Mouse (Mus musculus) stomach, embryonic 14.5 days (tissue): ENCODE measurements around the gene Slc25a25. TPM values are rescaled to one million over a fixed set of nuclear protein-coding genes. Genes with fewer than 3 reads are reported as not detected.
A peak's percentile ranks its signal among the peaks of the same experiment; 100 is the strongest.

ENCODE experiments used
- ATAC-seq: fragments of 200-750 bp; cut with Nextera tagmentation; 2 replicates; pipeline ENCODE4 v1.8.0; 2017; ENCODE audit warnings: low read depth, moderate TSS enrichment; ENCODE audit not compliant: insufficient number of reproducible peaks, insufficient read depth, low FRiP score
- H3K27ac ChIP-seq: fragments of 300-500 bp; sonication (generic); 2 replicates; pipeline ENCODE4 v1.5.1; 2014; ENCODE audit warnings: mild to moderate bottlenecking, low read length, moderate library complexity, mixed read lengths
- H3K27me3 ChIP-seq: fragments of 300-500 bp; sonication (generic); 2 replicates; pipeline ENCODE4 v1.6.1; 2014; ENCODE audit warnings: low read length, control low read depth, mixed read lengths; ENCODE audit not compliant: control insufficient read depth, insufficient read depth
- H3K36me3 ChIP-seq: fragments of 300-500 bp; sonication (generic); 2 replicates; pipeline ENCODE4 v1.6.1; 2014; ENCODE audit warnings: mild to moderate bottlenecking, control low read depth, low read length, moderate library complexity, mixed read lengths; ENCODE audit not compliant: control insufficient read depth, insufficient read depth
- H3K4me1 ChIP-seq: fragments of 300-500 bp; sonication (generic); 2 replicates; pipeline ENCODE4 v1.6.1; 2014; ENCODE audit warnings: low read length, control low read depth, mixed read lengths; ENCODE audit not compliant: control insufficient read depth, insufficient read depth
- H3K4me2 ChIP-seq: fragments of 300-500 bp; sonication (generic); replicated peaks from 2 replicates; pipeline ENCODE4 v1.6.1; 2014; ENCODE audit warnings: low read depth, low read length, control low read depth
- H3K4me3 ChIP-seq: fragments of 300-500 bp; sonication (generic); 2 replicates; pipeline ENCODE4 v1.5.1; 2014; ENCODE audit warnings: low read depth, low read length, control low read depth
- H3K9ac ChIP-seq: fragments of 300-500 bp; sonication (generic); replicated peaks from 2 replicates; pipeline ENCODE4 v1.6.1; 2014; ENCODE audit warnings: low read depth, mild to moderate bottlenecking, control low read depth, low read length, moderate library complexity, mixed read lengths
- H3K9me3 ChIP-seq: fragments of 300-500 bp; sonication (generic); 2 replicates; pipeline ENCODE4 v1.6.1; 2016; ENCODE audit warnings: low read depth, low read length, control low read depth; ENCODE audit not compliant: control insufficient read depth
- WGBS: fragments of 180-500 bp; shearing (Covaris S2); extraction: QIAGEN DNeasy Blood & Tissue Kit; methylation state at CpG from one replicate; pipeline ENCODE4 v1.1.7; 2014; 5-methylcytosine and 5-hydroxymethylcytosine counted together
- polyA plus RNA-seq: library from polyadenylated mRNA; unstranded; fragments of >200 nt; fragmentation: Nextera tagmentation; extraction: Ambion mirVana; gene quantifications from 2 replicates; pipeline ENCODE4 v1.2.1, GENCODE M21; 2014

The Slc25a25 gene
- polyA plus RNA-seq, 1 experiment from 2014 or later = 13.7 TPM

DNA sequence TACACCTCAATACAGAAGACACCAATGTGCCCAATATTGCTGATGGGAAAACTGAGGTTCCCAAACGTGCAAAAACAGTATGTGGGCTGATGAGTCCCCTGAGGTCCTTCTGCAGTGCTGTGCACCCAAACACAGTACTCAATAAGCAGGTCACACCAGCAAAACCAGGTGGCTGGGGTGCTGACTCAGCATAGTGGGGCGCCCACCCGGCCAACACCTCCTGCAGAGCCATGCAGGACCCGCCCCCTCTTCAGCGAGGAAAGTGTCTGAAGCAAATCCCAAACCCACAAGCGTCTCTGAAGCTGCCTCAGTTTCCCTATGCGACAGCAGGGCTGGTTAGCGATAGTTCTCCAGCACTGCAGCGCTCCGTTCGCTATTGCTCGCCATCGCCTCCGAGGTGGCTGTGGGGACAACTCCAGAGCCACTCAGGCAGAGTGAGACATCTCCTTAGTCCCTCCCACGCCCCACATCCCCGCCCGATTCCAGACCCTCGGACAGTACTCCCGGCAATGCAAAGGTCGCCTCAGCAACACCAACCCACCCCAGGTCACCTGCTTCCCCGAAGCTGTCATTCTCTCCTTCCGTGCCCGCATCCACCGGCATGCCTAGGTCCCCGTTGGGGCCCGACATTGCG is 70.0 kb downstream of the Slc25a25 start:
- ATAC-seq = peak; percentile 38; the same call in 1 of the 2 replicates
- Histone ChIP-seq H3K9ac (peak overlapping the region; percentile 42; the same call in 1 of the 2 replicates), H3K4me2 (peak overlapping the region; percentile 98), H3K27ac (no peak overlapping the region), H3K4me3 (peak overlapping the region; percentile 69), H3K36me3 (peaks cover 23% of the 10 kb centered on the region), H3K4me1 (peaks cover 4% of the 10 kb centered on the region; the same call in 1 of the 2 replicates), H3K27me3 (no peaks in the 10 kb centered on the region), H3K9me3 (no peaks in the 10 kb centered on the region)
- WGBS = under 1% methylated on average over 27 of the region's 27 CpGs

DNA sequence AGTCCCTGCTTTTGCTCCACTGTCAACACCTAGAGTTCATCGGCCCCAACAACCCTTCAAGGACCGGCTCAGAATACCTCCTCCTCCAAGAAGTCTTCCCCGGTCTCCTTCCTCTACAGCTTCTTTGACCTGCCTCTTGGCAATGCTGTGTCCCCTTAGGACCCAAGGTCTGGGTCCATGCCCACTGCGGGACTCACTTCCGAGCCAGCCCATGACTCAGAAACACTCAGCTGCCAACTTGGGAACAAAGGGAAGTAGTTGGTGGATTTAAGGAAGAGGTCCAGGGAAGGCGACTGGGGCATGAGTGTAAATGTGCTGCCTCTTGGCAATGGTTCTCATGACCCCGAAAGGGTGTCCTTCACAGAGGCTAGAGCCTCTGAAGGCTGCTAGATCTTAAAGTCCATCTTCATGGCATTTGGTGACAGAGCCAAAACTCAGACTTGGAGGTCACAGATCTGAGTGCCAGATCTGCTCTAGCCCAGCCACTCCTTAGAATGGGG is 71.2 kb downstream of the Slc25a25 start:
- Histone ChIP-seq H3K4me1 (peaks cover 4% of the 10 kb centered on the region; the same call in 1 of the 2 replicates), H3K9me3 (no peaks in the 10 kb centered on the region), H3K4me2 (no peak overlapping the region), H3K27ac (no peak overlapping the region), H3K4me3 (no peak overlapping the region), H3K9ac (no peak overlapping the region), H3K27me3 (no peaks in the 10 kb centered on the region), H3K36me3 (peaks cover 34% of the 10 kb centered on the region)
- no peak for ATAC-seq
- 89% methylated on average over 7 of the region's 7 CpGs for WGBS

DNA sequence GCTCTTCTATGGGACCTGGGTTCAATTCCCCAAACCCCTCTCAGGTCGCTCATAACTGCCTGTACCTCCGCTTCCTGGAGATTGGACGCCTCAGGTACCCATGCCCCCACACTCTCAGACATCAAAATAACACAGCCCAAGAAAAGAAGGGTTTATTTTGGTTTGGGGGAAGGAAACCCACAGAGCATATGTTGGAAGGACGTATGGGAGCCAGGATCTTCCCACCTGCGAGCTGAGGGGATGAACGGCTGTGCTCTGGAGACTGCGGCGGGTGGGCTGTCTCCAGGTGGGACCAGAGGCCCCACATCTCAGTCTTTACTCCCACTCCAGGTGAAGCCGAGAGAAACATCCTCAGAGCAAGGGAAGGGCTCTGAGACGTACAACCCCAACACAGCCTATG is 74.3 kb downstream of the Slc25a25 start:
- no peaks in the 10 kb centered on the region for H3K9me3 ChIP-seq
- H3K36me3 ChIP-seq = peaks cover 49% of the 10 kb centered on the region
- no peaks in the 10 kb centered on the region for H3K27me3 ChIP-seq
- ATAC-seq = no peak
- H3K4me1 ChIP-seq = peaks cover 4% of the 10 kb centered on the region; the same call in 1 of the 2 replicates
- no peak overlapping the region for H3K4me3 ChIP-seq
- WGBS = 95% methylated on average over 10 of the region's 10 CpGs
- H3K27ac ChIP-seq = no peak overlapping the region
- H3K4me2 ChIP-seq = no peak overlapping the region
- no peak overlapping the region for H3K9ac ChIP-seq

DNA sequence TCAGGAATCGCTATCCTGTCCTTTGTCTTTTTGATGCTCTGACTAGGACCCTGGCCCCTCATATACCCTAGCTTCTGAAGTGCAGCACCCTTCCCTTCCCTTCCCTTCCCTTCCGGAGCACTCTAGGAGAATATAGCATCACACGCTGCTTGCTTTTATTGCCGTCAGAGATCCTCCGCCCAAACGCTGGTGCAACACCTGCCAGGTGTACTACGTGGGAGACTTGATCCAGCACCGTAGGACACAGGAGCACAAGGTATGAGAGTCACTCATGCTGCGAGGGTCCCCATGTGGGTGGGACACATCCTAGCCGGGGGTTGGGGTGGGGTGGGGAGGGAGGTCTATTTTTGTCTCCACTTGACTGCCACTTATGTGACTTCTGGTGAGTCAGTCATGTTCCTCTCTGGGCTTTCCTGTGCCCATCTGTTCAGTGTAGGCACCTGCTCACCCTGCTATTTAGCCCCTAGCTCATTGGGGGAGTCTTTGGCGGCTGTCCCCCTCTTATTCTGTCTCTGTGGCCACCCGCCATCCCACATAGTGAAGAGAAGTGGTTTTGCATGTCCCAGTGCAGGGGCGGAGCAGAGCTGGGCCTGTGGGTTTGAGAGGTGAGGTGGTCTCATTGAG is 75.8 kb downstream of the Slc25a25 start:
- H3K4me1 ChIP-seq = no peaks in the 10 kb centered on the region
- H3K36me3 ChIP-seq = peaks cover 62% of the 10 kb centered on the region

DNA sequence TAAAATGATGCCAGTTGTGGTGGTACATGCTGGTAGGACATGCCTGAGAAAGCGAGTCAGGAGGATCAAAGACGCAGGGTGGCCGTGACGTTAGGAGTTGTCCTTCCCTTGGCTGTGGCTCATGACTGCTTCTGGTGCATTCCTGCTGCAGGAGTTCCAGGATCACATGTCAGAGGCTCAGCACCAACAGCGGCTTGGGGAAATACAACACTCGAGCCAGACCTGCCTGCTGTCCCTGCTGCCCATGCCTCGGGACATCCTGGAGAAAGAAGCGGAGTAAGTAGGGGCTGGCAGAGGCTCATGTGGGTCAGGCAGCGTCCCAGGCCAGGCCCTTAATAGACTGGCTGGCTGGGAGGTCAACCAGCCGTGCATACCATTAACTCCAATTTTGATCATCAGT is 77.1 kb downstream of the Slc25a25 start:
- H3K36me3 ChIP-seq = peaks cover 74% of the 10 kb centered on the region
- H3K4me1 ChIP-seq = no peaks in the 10 kb centered on the region
- WGBS = 91% methylated on average over 10 of the region's 10 CpGs

More for the DNA sequence above, 75.8 kb downstream of the Slc25a25 start:
- Histone ChIP-seq H3K9ac (no peak overlapping the region), H3K27ac (no peak overlapping the region), H3K4me3 (no peak overlapping the region), H3K27me3 (no peaks in the 10 kb centered on the region), H3K9me3 (no peaks in the 10 kb centered on the region), H3K4me2 (no peak overlapping the region)
- 91% methylated on average over 13 of the region's 13 CpGs for WGBS
- no peak for ATAC-seq

DNA sequence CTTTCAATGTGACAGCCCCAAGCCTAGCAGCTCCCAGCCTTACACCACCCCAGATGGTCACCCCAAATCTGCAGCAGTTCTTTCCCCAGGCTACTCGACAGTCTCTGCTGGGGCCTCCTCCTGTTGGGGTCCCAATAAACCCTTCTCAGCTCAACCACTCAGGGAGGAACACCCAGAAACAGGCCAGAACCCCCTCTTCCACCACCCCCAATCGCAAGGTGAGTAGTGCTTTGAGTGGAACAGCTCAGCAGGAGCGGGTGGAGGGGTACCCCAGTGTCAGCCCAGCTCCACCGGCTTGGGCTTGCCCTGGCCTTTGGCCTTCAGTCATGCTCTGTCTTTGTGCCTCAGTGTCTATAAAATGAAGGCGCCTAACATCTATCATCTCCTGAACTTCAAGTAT is 83.9 kb downstream of the Slc25a25 start:
- Histone ChIP-seq H3K4me1 (peaks cover 8% of the 10 kb centered on the region; the same call in 1 of the 2 replicates), H3K9ac (no peak overlapping the region), H3K36me3 (peaks cover 50% of the 10 kb centered on the region), H3K4me3 (no peak overlapping the region), H3K27me3 (no peaks in the 10 kb centered on the region), H3K4me2 (no peak overlapping the region), H3K27ac (no peak overlapping the region), H3K9me3 (no peaks in the 10 kb centered on the region)
- no peak for ATAC-seq
- 94% methylated on average over 5 of the region's 5 CpGs for WGBS

More for the DNA sequence above, 77.1 kb downstream of the Slc25a25 start:
- Histone ChIP-seq H3K4me2 (no peak overlapping the region), H3K9ac (no peak overlapping the region), H3K27ac (no peak overlapping the region), H3K27me3 (no peaks in the 10 kb centered on the region), H3K4me3 (no peak overlapping the region), H3K9me3 (no peaks in the 10 kb centered on the region)
- no peak for ATAC-seq

Other genes starting within 250 kb of the Slc25a25 start
- 28.2 TPM in 2 replicates for gene Pomt1, start 214.9 kb downstream of the Slc25a25 start, polyA plus RNA-seq
- gene Uck1, start 191.3 kb downstream of the Slc25a25 start, polyA plus RNA-seq = 64.7 and 65.3 TPM in 2 replicates
- 23.1 and 24.3 TPM in 2 replicates for gene Golga2, start 164.1 kb downstream of the Slc25a25 start, polyA plus RNA-seq
- gene Swi5, start 163.4 kb downstream of the Slc25a25 start, polyA plus RNA-seq = 137 and 143 TPM in 2 replicates
- 44.7 and 45.4 TPM in 2 replicates for gene Ciz1, start 99.1 kb downstream of the Slc25a25 start, polyA plus RNA-seq
- 20.5 and 22.6 TPM in 2 replicates for gene Dnm1, start 98.1 kb downstream of the Slc25a25 start, polyA plus RNA-seq
- gene 1110008P14Rik, start 69.5 kb downstream of the Slc25a25 start, polyA plus RNA-seq = 35.0 and 46.3 TPM in 2 replicates
- gene Lcn2, start 63.2 kb downstream of the Slc25a25 start, polyA plus RNA-seq = 3.7 and 6.8 TPM in 2 replicates
- 28.1 and 30.5 TPM in 2 replicates for gene Ptges2, start 55.5 kb downstream of the Slc25a25 start, polyA plus RNA-seq
- 5.6 TPM in 2 replicates for gene Naif1, start 988 bp downstream of the Slc25a25 start, polyA plus RNA-seq
- gene Fam102a, start 83.9 kb upstream of the Slc25a25 start, polyA plus RNA-seq = 10.6 and 14.0 TPM in 2 replicates
- gene Dpm2, start 119.4 kb upstream of the Slc25a25 start, polyA plus RNA-seq = 122 TPM in 2 replicates
- 0.46 and 1.4 TPM in 2 replicates for gene Pip5kl1, start 123.4 kb upstream of the Slc25a25 start, polyA plus RNA-seq
- gene 9430097D07Rik, start 124.2 kb upstream of the Slc25a25 start, polyA plus RNA-seq = 0.22 TPM in 1 of 2 replicates, not detected in the other
- gene St6galnac4, start 135.7 kb upstream of the Slc25a25 start, polyA plus RNA-seq = 17.0 and 18.1 TPM in 2 replicates
- gene St6galnac6, start 148.3 kb upstream of the Slc25a25 start, polyA plus RNA-seq = 7.4 and 7.9 TPM in 2 replicates
- gene Ak1, start 170.3 kb upstream of the Slc25a25 start, polyA plus RNA-seq = 16.7 and 17.1 TPM in 2 replicates
- gene Eng, start 195.2 kb upstream of the Slc25a25 start, polyA plus RNA-seq = 49.1 and 54.5 TPM in 2 replicates